In genomic region chr8:77487590-77488214, GRCm38 (mm10) we compare ENCODE assay signal across 9 mouse cellular contexts. TPM values are rescaled to one million over a fixed set of nuclear protein-coding genes. Genes with fewer than 3 reads are reported as not detected.
A peak's percentile ranks its signal among the peaks of the same experiment; 100 is the strongest.
DNase-seq lines count a peak whose midpoint lies in the region; ATAC-seq and TF ChIP-seq lines count a peak whose summit lies in the region.
"Had no signal": no experiment of that assay in that cellular context is flagged by ENCODE, and none has a peak within 500 bp of the region (broad histone marks: within the 10 kb centered on the region; RNA-seq: fewer than 3 reads in every experiment).

No protein-coding gene starts in this region.

- peaks cover 86% of the 10 kb centered on the region for H3K4me1 ChIP-seq in kidney, embryonic 15.5 days
- peaks cover 32% of the 10 kb centered on the region for H3K4me1 ChIP-seq in embryonic fibroblast, embryonic 13.5 days (ENCODE audit: control insufficient read depth, insufficient read depth, low read length)
- H3K4me1 ChIP-seq in limb, embryonic 15.5 days: peaks cover 60% of the 10 kb centered on the region
- H3K4me1 ChIP-seq: forebrain, embryonic 12.5 days had no signal

- TF ChIP-seq CTCF in embryonic fibroblast, embryonic 13.5 days (IDR thresholded peaks at IDR 0.05; ENCODE audit: borderline replicate concordance, insufficient read depth, low read length): no peak

- no peak for DNase-seq in kidney, postnatal 25 days
- DNase-seq in 416B (ENCODE audit: low read depth): peak; percentile 53
- DNase-seq in thymus, postnatal 36 days: no peak
- no peak for DNase-seq in right cerebral cortex, postnatal 36 days (ENCODE audit: low spot score in 2 of 2)
- DNase-seq: retina, postnatal 1 day had no signal

- H3K27ac ChIP-seq in kidney, embryonic 15.5 days: peak overlapping the region; percentile 87
- peak overlapping the region; percentile 44 for H3K27ac ChIP-seq in embryonic fibroblast, embryonic 13.5 days (ENCODE audit: insufficient read depth, low read length)
- peak overlapping the region; percentile 43 for H3K27ac ChIP-seq in limb, embryonic 15.5 days
- H3K27ac ChIP-seq: forebrain, embryonic 12.5 days had no signal

- no peaks in the 10 kb centered on the region for H3K9me3 ChIP-seq in kidney, embryonic 15.5 days (replicated peaks)
- no peaks in the 10 kb centered on the region for H3K9me3 ChIP-seq in limb, embryonic 15.5 days
- H3K9me3 ChIP-seq: forebrain, embryonic 12.5 days had no signal

- no peak for ATAC-seq in kidney, embryonic 15.5 days (replicated peaks; ENCODE audit: low FRiP score)
- no peak for ATAC-seq in limb, embryonic 15.5 days (ENCODE audit: insufficient number of reproducible peaks, low FRiP score, low TSS enrichment, low read depth)

- no peak overlapping the region for H3K9ac ChIP-seq in kidney, embryonic 15.5 days
- no peak overlapping the region for H3K9ac ChIP-seq in limb, embryonic 15.5 days
- H3K9ac ChIP-seq: forebrain, embryonic 12.5 days had no signal

- no peaks in the 10 kb centered on the region for H3K36me3 ChIP-seq in kidney, embryonic 15.5 days
- H3K36me3 ChIP-seq in limb, embryonic 15.5 days: no peaks in the 10 kb centered on the region
- H3K36me3 ChIP-seq: forebrain, embryonic 12.5 days had no signal

- no peaks in the 10 kb centered on the region for H3K27me3 ChIP-seq in kidney, embryonic 15.5 days
- H3K27me3 ChIP-seq in limb, embryonic 15.5 days: no peaks in the 10 kb centered on the region
- H3K27me3 ChIP-seq: forebrain, embryonic 12.5 days had no signal

- H3K4me3 ChIP-seq in kidney, embryonic 15.5 days (replicated peaks): no peak overlapping the region
- no peak overlapping the region for H3K4me3 ChIP-seq in embryonic fibroblast, embryonic 13.5 days (ENCODE audit: insufficient read depth, low read length)
- H3K4me3 ChIP-seq in limb, embryonic 15.5 days: no peak overlapping the region
- H3K4me3 ChIP-seq: forebrain, embryonic 12.5 days had no signal

- WGBS in kidney, embryonic 15.5 days: 60% methylated on average over 10 of the region's 10 CpGs
- 72% methylated on average over 10 of the region's 10 CpGs for WGBS in limb, embryonic 15.5 days

- no peak for TF ChIP-seq POLR2A in embryonic fibroblast, embryonic 13.5 days (IDR thresholded peaks at IDR 0.05; ENCODE audit: low read depth, low read length)

- no peak overlapping the region for H3K4me2 ChIP-seq in kidney, embryonic 15.5 days
- no peak overlapping the region for H3K4me2 ChIP-seq in limb, embryonic 15.5 days
- H3K4me2 ChIP-seq: forebrain, embryonic 12.5 days had no signal

RNA-seq across cellular contexts. Expression of gene Arhgap10, which starts 30.1 kb away (rescaled TPM):
- polyA plus RNA-seq in kidney, embryonic 15.5 days (2015; fragmentation: Nextera tagmentation; extraction: Ambion mirVana): 31.1 and 34.1 TPM in 2 replicates
- polyA plus RNA-seq in embryonic fibroblast, embryonic 13.5 days (2011; ENCODE audit: insufficient read length, low read depth, missing spikeins): 32.1 and 41.4 TPM in 2 replicates
- 28.1 and 33.8 TPM in 2 replicates for polyA plus RNA-seq in limb, embryonic 15.5 days (2015; fragmentation: Nextera tagmentation; extraction: Ambion mirVana)
